Comparison of ENCODE assay signal across 12 mouse cellular contexts in the genomic region with DNA sequence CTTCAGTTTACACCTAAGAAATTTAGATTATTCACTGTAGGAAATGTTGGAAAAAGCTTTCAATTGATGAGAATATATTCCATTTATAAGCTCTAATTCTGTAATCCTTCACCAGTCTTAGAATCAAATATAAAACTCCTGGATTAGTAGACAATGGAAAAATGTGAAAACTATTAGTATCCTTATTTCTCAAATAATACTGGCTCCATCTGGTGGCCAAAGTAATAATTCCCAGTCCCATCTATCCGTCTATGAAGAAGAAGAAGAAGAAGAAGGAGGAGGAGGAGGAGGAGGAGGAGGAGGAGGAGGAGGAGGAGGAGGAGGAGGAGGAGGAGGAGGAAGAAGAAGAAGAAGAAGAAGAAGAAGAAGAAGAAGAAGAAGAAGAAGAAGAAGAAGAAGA. TPM values are rescaled to one million over a fixed set of nuclear protein-coding genes. Genes with fewer than 3 reads are reported as not detected.
DNase-seq lines count a peak whose midpoint lies in the region; ATAC-seq and TF ChIP-seq lines count a peak whose summit lies in the region.
"Not testable (repeated sequence)": the region's sequence is repeated elsewhere in the genome, so short reads cannot be mapped to it uniquely, and the experiment has no call there.
"Had no signal": no experiment of that assay in that cellular context is flagged by ENCODE, and none has a peak within 500 bp of the region (broad histone marks: within the 10 kb centered on the region; RNA-seq: fewer than 3 reads in every experiment).

No protein-coding gene starts in this region.

- DNase-seq in MN1 (ENCODE audit: low spot score), result peak; percentile 47
- peak; percentile 74 for DNase-seq in cerebellum, adult 8-10 months
- peak; percentile 68 for DNase-seq in embryonic facial prominence, embryonic 11.5 days (ENCODE audit: low spot score)
- DNase-seq in heart, postnatal 0 days (ENCODE audit: low spot score), result peak; percentile 59
- DNase-seq in kidney, postnatal 10 days, result peak; percentile 65
- DNase-seq in left cerebral cortex, postnatal 14 days (ENCODE audit: low spot score in 2 of 2), result peak; percentile 18 to 78
- DNase-seq in mesoderm, embryonic 11.5 days (ENCODE audit: low read depth, low spot score), result peak; percentile 20
- not testable (repeated sequence) for DNase-seq in stomach, postnatal 0 days (ENCODE audit: low spot score)

- H3K9ac ChIP-seq in embryonic facial prominence, embryonic 11.5 days (replicated peaks; ENCODE audit: low read length); heart, postnatal 0 days (replicated peaks; ENCODE audit: low read depth, low read length); stomach, postnatal 0 days (ENCODE audit: low read length): not testable (repeated sequence)

- not testable (repeated sequence) for H3K4me1 ChIP-seq in embryonic facial prominence, embryonic 11.5 days (ENCODE audit: control insufficient read depth, insufficient read depth, low read length); heart, postnatal 0 days (ENCODE audit: control insufficient read depth, insufficient read depth); stomach, postnatal 0 days (replicated peaks; ENCODE audit: control insufficient read depth, insufficient read depth)

- intact Hi-C loops in left cerebral cortex, postnatal 14 days (cut with DNase I), result loop anchor here (10.0 kb wide), 1 partner anchor 336 kb away; the partner anchor contains the start of gene Rims1

- not testable (repeated sequence) for H3K4me3 ChIP-seq in embryonic facial prominence, embryonic 11.5 days (ENCODE audit: low read depth, low read length); heart, postnatal 0 days (ENCODE audit: low read depth, low read length); stomach, postnatal 0 days (ENCODE audit: low read depth, low read length)

- TF ChIP-seq EP300 in heart, postnatal 0 days (IDR thresholded peaks at IDR 0.05; ENCODE audit: low read depth); stomach, postnatal 0 days (optimal IDR thresholded peaks at IDR 0.05): not testable (repeated sequence)

- ATAC-seq in embryonic facial prominence, embryonic 11.5 days (replicated peaks; ENCODE audit: insufficient number of reproducible peaks, low FRiP score, low TSS enrichment, low read depth); heart, postnatal 0 days (ENCODE audit: insufficient read depth, low read depth); stomach, postnatal 0 days (ENCODE audit: low FRiP score, low TSS enrichment): not testable (repeated sequence)

- not testable (repeated sequence) for H3K9me3 ChIP-seq in embryonic facial prominence, embryonic 11.5 days (replicated peaks; ENCODE audit: control insufficient read depth, low read length); heart, postnatal 0 days (replicated peaks; ENCODE audit: control insufficient read depth, low read length); stomach, postnatal 0 days (ENCODE audit: control insufficient read depth, low read length)

- TF ChIP-seq CTCF in heart, postnatal 0 days (IDR thresholded peaks at IDR 0.05; ENCODE audit: low read depth), result peak; percentile 48
- TF ChIP-seq CTCF in stomach, postnatal 0 days (IDR thresholded peaks at IDR 0.05; ENCODE audit: low read depth), result peak; percentile 65

- not testable (repeated sequence) for H3K27ac ChIP-seq in embryonic facial prominence, embryonic 11.5 days (replicated peaks; ENCODE audit: low read depth, low read length); heart, postnatal 0 days (ENCODE audit: low read depth); stomach, postnatal 0 days (replicated peaks)

- H3K36me3 ChIP-seq in embryonic facial prominence, embryonic 11.5 days (replicated peaks; ENCODE audit: control insufficient read depth, insufficient read depth, low read depth, low read length); heart, postnatal 0 days (replicated peaks; ENCODE audit: control insufficient read depth, insufficient read depth, low read length); stomach, postnatal 0 days (ENCODE audit: control insufficient read depth, insufficient read depth, low read length): not testable (repeated sequence)

- H3K27me3 ChIP-seq in embryonic facial prominence, embryonic 11.5 days (ENCODE audit: control insufficient read depth, insufficient read depth, low read length); heart, postnatal 0 days (ENCODE audit: control insufficient read depth, insufficient read depth, low read length); stomach, postnatal 0 days (ENCODE audit: control insufficient read depth, insufficient read depth, low read length): not testable (repeated sequence)

- not testable (repeated sequence) for H3K4me2 ChIP-seq in embryonic facial prominence, embryonic 11.5 days (ENCODE audit: low read depth, low read length); heart, postnatal 0 days (ENCODE audit: low read depth, low read length); stomach, postnatal 0 days (replicated peaks; ENCODE audit: low read depth)

- WGBS in embryonic facial prominence, embryonic 11.5 days, result 0% methylated on average over 1 of the region's 1 CpGs
- 0% methylated on average over 1 of the region's 1 CpGs for WGBS in heart, postnatal 0 days
- whole genome bisulfite sequencing in stomach, postnatal 0 days, result 17% methylated on average over 1 of the region's 1 CpGs

RNA-seq across cellular contexts. Expression of gene 4933415F23Rik, which starts 38.5 kb away (rescaled TPM):
- polyA plus RNA-seq in embryonic facial prominence, embryonic 11.5 days (2014; fragmentation: Nextera tagmentation; extraction: Ambion mirVana), result not detected in 2 replicates
- total RNA-seq in heart, postnatal 0 days (2014; rRNA removed; ENCODE audit: low replicate concordance), result not detected in 2 replicates
- polyA plus RNA-seq in heart, postnatal 0 days (2015; fragmentation: Nextera tagmentation; extraction: Ambion mirVana), result not detected in 2 replicates
- total RNA-seq in left cerebral cortex, postnatal 14 days (2021), result not detected
- polyA plus RNA-seq in stomach, postnatal 0 days (2015; fragmentation: Nextera tagmentation; extraction: Ambion mirVana), result not detected in 2 replicates
- polyA plus RNA-seq: embryonic facial prominence, embryonic 15.5 days; hindbrain, embryonic 13.5 days; limb, embryonic 13.5 days; macrophage had no signal
